Mouse (Mus musculus) MEL (cell line): ENCODE measurements at regions not wholly inside any gene's neighbourhood (a gene's known extent, or its start where the extent isn't known, plus 50 kb on each side); places are given as distances from the start of the nearest gene placed in this dataset.

Experiments used
- DNase-seq: peaks from one replicate; pipeline ENCODE4 v3.0.0; 2011; ENCODE audit warnings: low read depth, low spot score
- H3K27ac ChIP-seq: 2 replicates; pipeline ENCODE4 v1.5.1; 2012; ENCODE audit warnings: low read depth, mild to moderate bottlenecking, control low read depth, low read length, moderate library complexity; ENCODE audit not compliant: control insufficient read depth
- H3K27me3 ChIP-seq, 2 experiments: fragments of 150-350 bp in 1 of 2; sonication (generic) in 1 of 2; 2 replicates each; pipeline ENCODE4 v1.6.1; 2012; ENCODE audit warnings: low read length in 2 of 2, mild to moderate bottlenecking in 2 of 2, improper control_type of control experiment in 1 of 2, moderate library complexity in 1 of 2; ENCODE audit not compliant: insufficient read depth in 2 of 2, control insufficient read depth in 1 of 2
- H3K36me3 ChIP-seq, 2 experiments: 2 replicates each; pipeline ENCODE4 v1.6.1; 2012 to 2014; ENCODE audit warnings: low read length in 2 of 2, improper control_type of control experiment in 1 of 2, inconsistent platforms in 1 of 2, mild to moderate bottlenecking in 1 of 2; ENCODE audit not compliant: insufficient read depth in 2 of 2, control insufficient read depth in 1 of 2
- H3K4me1 ChIP-seq, 2 experiments: fragments of 150-350 bp in 1 of 2; sonication (generic) in 1 of 2; 2 replicates each; pipeline ENCODE4 v1.6.1; 2012; ENCODE audit warnings: low read length in 2 of 2, improper control_type of control experiment in 1 of 2, mild to moderate bottlenecking in 1 of 2; ENCODE audit not compliant: insufficient read depth in 2 of 2, control insufficient read depth in 1 of 2
- H3K4me3 ChIP-seq, 2 experiments: fragments of 150-350 bp in 1 of 2; sonication (generic) in 1 of 2; 2 replicates each; pipeline ENCODE4 v1.5.1; 2012; ENCODE audit warnings: low read depth in 2 of 2, low read length in 2 of 2, mild to moderate bottlenecking in 2 of 2, moderate library complexity in 2 of 2, control low read depth in 1 of 2, improper control_type of control experiment in 1 of 2; ENCODE audit not compliant: control insufficient read depth in 1 of 2, insufficient read depth in 1 of 2
- H3K79me2 ChIP-seq: 2 replicates; pipeline ENCODE4 v1.6.1; 2012; ENCODE audit warnings: mild to moderate bottlenecking, low read length, moderate library complexity; ENCODE audit not compliant: control insufficient read depth, poor library complexity, insufficient read depth
- H3K9ac ChIP-seq: 2 replicates; pipeline ENCODE4 v1.6.1; 2012; ENCODE audit warnings: low read depth, mild to moderate bottlenecking, control low read depth, low read length, moderate library complexity; ENCODE audit not compliant: control insufficient read depth, poor library complexity, severe bottlenecking
- H3K9me3 ChIP-seq: fragments of 150-350 bp; sonication (generic); replicated peaks from 2 replicates; pipeline ENCODE4 v1.6.1; 2012; ENCODE audit warnings: mild to moderate bottlenecking, low read length, improper control_type of control experiment, moderate library complexity; ENCODE audit not compliant: insufficient read depth
- BHLHE40 ChIP-seq: IDR thresholded peaks from 2 replicates; pipeline ENCODE4 v1.6.1; 2012; ENCODE audit warnings: low read depth, mild to moderate bottlenecking, inconsistent platforms, low read length, improper control_type of control experiment, borderline replicate concordance
- CHD1 ChIP-seq: IDR thresholded peaks from 2 replicates; pipeline ENCODE4 v1.6.1; 2012; ENCODE audit warnings: low read depth, mild to moderate bottlenecking, inconsistent platforms, low read length, improper control_type of control experiment
- CHD2 ChIP-seq: IDR thresholded peaks from 2 replicates; pipeline ENCODE4 v1.6.1; 2011; ENCODE audit warnings: low read length, improper control_type of control experiment
- CTCF ChIP-seq, 3 experiments: IDR thresholded peaks in 2 of 3; conservative IDR thresholded peaks in 1 of 3; 2 replicates each; pipeline ENCODE4 v1.5.1; 2011 to 2012; ENCODE audit warnings: low read length in 3 of 3, low read depth in 2 of 3, mild to moderate bottlenecking in 2 of 3, improper control_type of control experiment in 1 of 3, inconsistent platforms in 1 of 3, mixed read lengths in 1 of 3, moderate library complexity in 1 of 3; ENCODE audit not compliant: control insufficient read depth in 1 of 3, insufficient read depth in 1 of 3, poor library complexity in 1 of 3, severe bottlenecking in 1 of 3
- E2F4 ChIP-seq: IDR thresholded peaks from 2 replicates; pipeline ENCODE4 v1.6.1; 2011; ENCODE audit warnings: low read depth, low read length, improper control_type of control experiment, borderline replicate concordance
- EP300 ChIP-seq, 2 experiments: IDR thresholded peaks; 2 replicates each; pipeline ENCODE4 v1.6.1; 2011; ENCODE audit warnings: improper control_type of control experiment in 2 of 2, low read length in 2 of 2, low read depth in 1 of 2, mild to moderate bottlenecking in 1 of 2
- ETS1 ChIP-seq: IDR thresholded peaks from 2 replicates; pipeline ENCODE4 v1.6.1; 2012; ENCODE audit warnings: low read depth, mild to moderate bottlenecking, inconsistent platforms, low read length, improper control_type of control experiment, moderate library complexity
- GATA1 ChIP-seq: IDR thresholded peaks from 2 replicates; pipeline ENCODE4 v1.6.1; 2011; ENCODE audit warnings: low read depth, low read length, improper control_type of control experiment
- HCFC1 ChIP-seq: IDR thresholded peaks from 2 replicates; pipeline ENCODE4 v1.6.1; 2012; ENCODE audit warnings: low read depth, mild to moderate bottlenecking, inconsistent platforms, low read length, improper control_type of control experiment, moderate library complexity
- KAT2A ChIP-seq: conservative IDR thresholded peaks from 2 replicates; pipeline ENCODE4 v1.6.1; 2012; ENCODE audit warnings: low read depth, low read length, improper control_type of control experiment, inconsistent platforms
- MAFK ChIP-seq: IDR thresholded peaks from 2 replicates; pipeline ENCODE4 v1.6.1; 2011; ENCODE audit warnings: low read depth, mild to moderate bottlenecking, low read length, improper control_type of control experiment, borderline replicate concordance
- MAX ChIP-seq: IDR thresholded peaks from 2 replicates; pipeline ENCODE4 v1.6.1; 2011; ENCODE audit warnings: low read length, improper control_type of control experiment
- MAZ ChIP-seq: IDR thresholded peaks from 2 replicates; pipeline ENCODE4 v1.6.1; 2012; ENCODE audit warnings: low read depth, mild to moderate bottlenecking, inconsistent platforms, low read length, improper control_type of control experiment
- MXI1 ChIP-seq: IDR thresholded peaks from 2 replicates; pipeline ENCODE4 v1.6.1; 2011; ENCODE audit warnings: mild to moderate bottlenecking, low read depth, low read length, improper control_type of control experiment
- NRF1 ChIP-seq: IDR thresholded peaks from 2 replicates; pipeline ENCODE4 v1.6.1; 2014; ENCODE audit warnings: low read depth, mild to moderate bottlenecking, inconsistent platforms, low read length, improper control_type of control experiment, moderate library complexity; ENCODE audit not compliant: poor library complexity, insufficient read depth, severe bottlenecking
- POLR2A ChIP-seq, 2 experiments: IDR thresholded peaks; 2 replicates each; pipeline ENCODE4 v1.6.1; 2011 to 2012; ENCODE audit warnings: low read length in 2 of 2, mild to moderate bottlenecking in 2 of 2, control low read depth in 1 of 2, improper control_type of control experiment in 1 of 2, low read depth in 1 of 2, moderate library complexity in 1 of 2; ENCODE audit not compliant: control insufficient read depth in 1 of 2, insufficient read depth in 1 of 2, poor library complexity in 1 of 2
- POLR2AphosphoS5 ChIP-seq: IDR thresholded peaks from 2 replicates; pipeline ENCODE4 v1.6.1; 2012; ENCODE audit warnings: low read depth, borderline replicate concordance, mild to moderate bottlenecking, inconsistent platforms, low read length, moderate library complexity, mixed read lengths
- RAD21 ChIP-seq: IDR thresholded peaks from 2 replicates; pipeline ENCODE4 v1.6.1; 2011; ENCODE audit warnings: mild to moderate bottlenecking, low read depth, low read length, improper control_type of control experiment
- RCOR1 ChIP-seq: IDR thresholded peaks from 2 replicates; pipeline ENCODE4 v1.6.1; 2012; ENCODE audit warnings: low read depth, mild to moderate bottlenecking, inconsistent platforms, low read length, improper control_type of control experiment
- SIN3A ChIP-seq: IDR thresholded peaks from 2 replicates; pipeline ENCODE4 v1.6.1; 2012; ENCODE audit warnings: low read length, improper control_type of control experiment, inconsistent platforms
- TCF12 ChIP-seq: IDR thresholded peaks from 2 replicates; pipeline ENCODE4 v1.6.1; 2014; ENCODE audit warnings: low read depth, mild to moderate bottlenecking, inconsistent platforms, low read length, improper control_type of control experiment, moderate library complexity
- USF1 ChIP-seq: IDR thresholded peaks from 2 replicates; pipeline ENCODE4 v1.6.1; 2014; ENCODE audit warnings: low read depth, mild to moderate bottlenecking, inconsistent platforms, low read length, improper control_type of control experiment, moderate library complexity
- USF2 ChIP-seq, 2 experiments: IDR thresholded peaks; 2 replicates each; pipeline ENCODE4 v1.6.1; 2011 to 2012; ENCODE audit warnings: improper control_type of control experiment in 2 of 2, low read length in 2 of 2, borderline replicate concordance in 1 of 2, inconsistent platforms in 1 of 2, low read depth in 1 of 2, mild to moderate bottlenecking in 1 of 2; ENCODE audit not compliant: insufficient read depth in 1 of 2
- ZMIZ1 ChIP-seq: IDR thresholded peaks from 2 replicates; pipeline ENCODE4 v1.6.1; 2012; ENCODE audit warnings: low read depth, mild to moderate bottlenecking, inconsistent platforms, low read length, improper control_type of control experiment, moderate library complexity

DNA sequence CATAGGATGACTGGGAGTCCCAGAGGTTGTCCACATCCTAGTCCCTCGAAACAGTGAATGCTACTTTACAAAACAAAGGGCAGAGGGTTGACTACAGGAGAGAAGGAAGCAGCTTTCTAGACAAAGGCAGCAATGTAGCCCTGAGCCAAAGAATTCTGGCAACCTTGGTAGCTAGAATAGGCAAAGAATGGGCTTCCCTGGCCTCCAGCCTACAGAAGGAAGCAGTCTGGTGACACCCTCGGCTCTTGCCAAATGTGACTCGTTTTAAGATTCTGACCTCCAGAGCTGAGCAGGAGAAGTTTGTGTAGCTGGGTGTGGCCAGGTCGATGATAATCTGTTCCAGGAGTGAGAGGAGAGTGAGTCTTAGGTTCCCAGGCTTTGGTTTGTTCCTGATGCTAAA is 279.1 kb downstream of the Uaca start:
- no peak overlapping the region for H3K4me3 ChIP-seq
- TF ChIP-seq MAZ: no peak
- TF ChIP-seq NRF1: no peak
- TF ChIP-seq USF2 (IDR thresholded peaks at IDR 0.05; ENCODE audit: borderline replicate concordance in 1 of 2, insufficient read depth in 1 of 2, low read depth in 1 of 2, low read length in 2 of 2): no peak
- TF ChIP-seq GATA1: no peak
- TF ChIP-seq MAX: no peak
- no peak for TF ChIP-seq RAD21
- TF ChIP-seq CHD2: no peak
- TF ChIP-seq TCF12: no peak
- TF ChIP-seq USF1: no peak
- TF ChIP-seq, all 39 proteins: peak for 0
- Histone ChIP-seq H3K36me3 (no peaks in the 10 kb centered on the region), H3K27ac (no peak overlapping the region), H3K4me1 (no peaks in the 10 kb centered on the region), H3K27me3 (peaks cover 0 to 2% of the 10 kb centered on the region in 2 experiments; a peak in 3 of 4 replicates), H3K79me2 (no peaks in the 10 kb centered on the region), H3K9me3 (no peaks in the 10 kb centered on the region), H3K9ac (no peak overlapping the region)
- DNase-seq: no peak

- Histone ChIP-seq H3K27me3 (peaks cover 0 to 2% of the 10 kb centered on the region in 2 experiments; a peak in 3 of 4 replicates), H3K9ac (no peak overlapping the region), H3K79me2 (no peaks in the 10 kb centered on the region), H3K4me3 (no peak overlapping the region), H3K9me3 (no peaks in the 10 kb centered on the region), H3K4me1 (no peaks in the 10 kb centered on the region), H3K36me3 (no peaks in the 10 kb centered on the region), H3K27ac (no peak overlapping the region)
- no peak for DNase-seq
- no peak for TF ChIP-seq KAT2A
- TF ChIP-seq MAFK: no peak
- no peak for TF ChIP-seq MAX
- no peak for TF ChIP-seq CHD1
- TF ChIP-seq USF2 (IDR thresholded peaks at IDR 0.05; ENCODE audit: borderline replicate concordance in 1 of 2, insufficient read depth in 1 of 2, low read depth in 1 of 2, low read length in 2 of 2): no peak
- TF ChIP-seq CTCF (IDR thresholded peaks at IDR 0.05 in 2 of 3, conservative IDR thresholded peaks at IDR 0.05 in 1 of 3; ENCODE audit: control insufficient read depth in 1 of 3, insufficient read depth in 1 of 3, low read depth in 2 of 3, low read length in 3 of 3, poor library complexity in 1 of 3, severe bottlenecking in 1 of 3): no peak
- TF ChIP-seq POLR2A (IDR thresholded peaks at IDR 0.05; ENCODE audit: control insufficient read depth in 1 of 2, insufficient read depth in 1 of 2, low read depth in 1 of 2, low read length in 2 of 2, poor library complexity in 1 of 2): no peak
- no peak for TF ChIP-seq TCF12
- no peak for TF ChIP-seq POLR2AphosphoS5
- TF ChIP-seq HCFC1: no peak
- TF ChIP-seq CHD2: no peak
- TF ChIP-seq NRF1: no peak
- no peak for TF ChIP-seq RCOR1
- TF ChIP-seq EP300 (IDR thresholded peaks at IDR 0.05; ENCODE audit: low read depth in 1 of 2, low read length in 2 of 2): no peak
- no peak for TF ChIP-seq SIN3A
- TF ChIP-seq E2F4: no peak
- TF ChIP-seq BHLHE40: no peak
- TF ChIP-seq ETS1: no peak
- no peak for TF ChIP-seq ZMIZ1
- TF ChIP-seq MXI1: no peak
These were observed 280.7 kb downstream of the Uaca start for GRCm38 (mm10) chr9:61075071-61075470.
